Mouse (Mus musculus) hindbrain, postnatal 0 days (tissue): Measurements from ENCODE around the gene Pdxp. TPM values are rescaled to one million over a fixed set of nuclear protein-coding genes. Genes with fewer than 3 reads are reported as not detected.
"Not testable (repeated sequence)": the region's sequence is repeated elsewhere in the genome, so short reads cannot be mapped to it uniquely, and the experiment has no call there.

Source experiments
- ATAC-seq: fragments of 200-750 bp; cut with Nextera tagmentation; 2 replicates; pipeline ENCODE4 v1.8.0; 2017; ENCODE audit warnings: mild to moderate bottlenecking, moderate TSS enrichment, moderate library complexity
- DNase-seq: peaks from one replicate; pipeline ENCODE4 v3.0.0-alpha.2; 2015; ENCODE audit warnings: low spot score
- H3K27ac ChIP-seq: fragments of 300-500 bp; sonication (generic); 2 replicates; pipeline ENCODE4 v1.5.1; 2014; ENCODE audit warnings: mild to moderate bottlenecking
- H3K27me3 ChIP-seq: fragments of 300-500 bp; sonication (generic); 2 replicates; pipeline ENCODE4 v1.6.1; 2014; ENCODE audit warnings: low read length, mixed read lengths; ENCODE audit not compliant: insufficient read depth
- H3K36me3 ChIP-seq: fragments of 300-500 bp; sonication (generic); 2 replicates; pipeline ENCODE4 v1.6.1; 2014; ENCODE audit warnings: low read length, mixed read lengths; ENCODE audit not compliant: insufficient read depth
- H3K4me1 ChIP-seq: fragments of 300-500 bp; sonication (generic); 2 replicates; pipeline ENCODE4 v1.6.1; 2014; ENCODE audit warnings: antibody characterized with exemption, low read length, mixed read lengths; ENCODE audit not compliant: insufficient read depth
- H3K4me2 ChIP-seq: fragments of 300-500 bp; sonication (generic); 2 replicates; pipeline ENCODE4 v1.6.1; 2014; ENCODE audit warnings: low read depth, mild to moderate bottlenecking, low read length, moderate library complexity, mixed read lengths
- H3K4me3 ChIP-seq: fragments of 300-500 bp; sonication (generic); 2 replicates; pipeline ENCODE4 v1.5.1; 2014; ENCODE audit warnings: low read length
- H3K9ac ChIP-seq: fragments of 300-500 bp; sonication (generic); replicated peaks from 2 replicates; pipeline ENCODE4 v1.6.1; 2014; ENCODE audit warnings: mild to moderate bottlenecking, low read length, moderate library complexity, mixed read lengths
- H3K9me3 ChIP-seq: fragments of 300-500 bp; sonication (generic); 2 replicates; pipeline ENCODE4 v1.6.1; 2016; ENCODE audit warnings: low read length, mixed read lengths
- CTCF ChIP-seq: IDR thresholded peaks from 2 replicates; pipeline ENCODE4 v1.5.1; 2016; ENCODE audit warnings: antibody characterized with exemption, control low read depth, low read depth
- WGBS: fragments of 180-500 bp; shearing (Covaris S2); extraction: QIAGEN DNeasy Blood & Tissue Kit; methylation state at CpG from one replicate; pipeline ENCODE4 v1.1.7; 2014; 5-methylcytosine and 5-hydroxymethylcytosine counted together
- polyA plus RNA-seq: library from polyadenylated mRNA; unstranded; fragments of >200 nt; fragmentation: Nextera tagmentation; extraction: Ambion mirVana; gene quantifications from 2 replicates; pipeline ENCODE4 v1.2.1, GENCODE M21; 2015
- total RNA-seq: library from RNA; depleted of rRNA; stranded (reverse); fragments of >200 nt; gene quantifications from 2 replicates; pipeline ENCODE4 v1.2.3, GENCODE M21; 2014

The Pdxp gene
- total and polyA plus RNA-seq, 2 experiments from 2014 or later: 141 to 300 TPM

GRCm38 (mm10) chr15:78874989-78875388, 38.7 kb upstream of the Pdxp start:
- no peak overlapping the region for H3K4me3 ChIP-seq
- no peaks in the 10 kb centered on the region for H3K36me3 ChIP-seq
- no peaks in the 10 kb centered on the region for H3K9me3 ChIP-seq
- H3K27me3 ChIP-seq: no peaks in the 10 kb centered on the region
- ATAC-seq (no peak), DNase-seq (no peak)
- no peak for TF ChIP-seq CTCF
- H3K4me1 ChIP-seq: 0 out of 2 replicates have a peak, but pooled peaks cover 4% of the 10 kb centered on the region
- no peak overlapping the region for H3K4me2 ChIP-seq
- WGBS: 77% methylated on average over 8 of the region's 8 CpGs
- H3K9ac ChIP-seq: no peak overlapping the region
- peak overlapping the region; percentile 99; the same call in 1 of the 2 replicates for H3K27ac ChIP-seq

- 0 out of 2 replicates have a peak, but pooled peaks cover 4% of the 10 kb centered on the region for H3K4me1 ChIP-seq
- H3K27me3 ChIP-seq: no peaks in the 10 kb centered on the region
- no peaks in the 10 kb centered on the region for H3K9me3 ChIP-seq
- ATAC-seq (no peak), DNase-seq (no peak)
- 68% methylated on average over 5 of the region's 5 CpGs for WGBS
- peak overlapping the region; percentile 99 for H3K27ac ChIP-seq
- H3K9ac ChIP-seq: peak overlapping the region; percentile 13; the same call in 1 of the 2 replicates
- 0 out of 2 replicates have a peak overlapping the region, but pooled peaks have one; percentile 8 for H3K4me3 ChIP-seq
- H3K4me2 ChIP-seq: peak overlapping the region; percentile 89
- no peaks in the 10 kb centered on the region for H3K36me3 ChIP-seq
- no peak for TF ChIP-seq CTCF
These were observed 38.2 kb upstream of the Pdxp start for GRCm38 (mm10) chr15:78875537-78875936.

- no peaks in the 10 kb centered on the region for H3K9me3 ChIP-seq
- 2% methylated on average over 17 of the region's 17 CpGs for whole genome bisulfite sequencing
- 0 out of 2 replicates have a peak, but pooled peaks cover 3% of the 10 kb centered on the region for H3K36me3 ChIP-seq
- peak overlapping the region; percentile 92 for H3K9ac ChIP-seq
- H3K27me3 ChIP-seq: no peaks in the 10 kb centered on the region
- H3K27ac ChIP-seq: peak overlapping the region; percentile 99
- peak; percentile 86 for TF ChIP-seq CTCF
- 0 out of 2 replicates have a peak, but pooled peaks cover 4% of the 10 kb centered on the region for H3K4me1 ChIP-seq
- H3K4me3 ChIP-seq: peak overlapping the region; percentile 77
- peak overlapping the region; percentile 89 for H3K4me2 ChIP-seq
- peak; percentile 93 for DNase-seq
- peak; percentile 62 for ATAC-seq
These were observed 37.4 kb upstream of the Pdxp start for GRCm38 (mm10) chr15:78876258-78876696.

GRCm38 (mm10) chr15:78876991-78877809, 36.5 kb upstream of the Pdxp start, which contains the start of gene Gga1:
Gga1 (plus strand) TSS chr15:78877190.
- H3K4me1 ChIP-seq: 0 out of 2 replicates have a peak, but pooled peaks cover 4% of the 10 kb centered on the region

GRCm38 (mm10) chr15:78877810-78878390, 35.8 kb upstream of the Pdxp start:
- Histone ChIP-seq H3K36me3 (peaks cover 8% of the 10 kb centered on the region; the same call in 1 of the 2 replicates), H3K27me3 (no peaks in the 10 kb centered on the region), H3K27ac (peak overlapping the region; percentile 99), H3K4me2 (peak overlapping the region; percentile 89), H3K9ac (peak overlapping the region; percentile 92), H3K9me3 (no peaks in the 10 kb centered on the region), H3K4me3 (peak overlapping the region; percentile 77), H3K4me1 (0 out of 2 replicates have a peak, but pooled peaks cover 4% of the 10 kb centered on the region)
- no peak for TF ChIP-seq CTCF
- no peak for DNase-seq
- 0% methylated on average over 17 of the region's 17 CpGs for WGBS
- ATAC-seq: no peak; the same call in 1 of the 2 replicates

More at GRCm38 (mm10) chr15:78876991-78877809, 36.5 kb upstream of the Pdxp start, which contains the start of gene Gga1:
- Histone ChIP-seq H3K4me2 (peak within 1 kb of the TSS; percentile 89), H3K27ac (peak within 1 kb of the TSS; percentile 99), H3K4me3 (peak within 1 kb of the TSS; percentile 77), H3K9me3 (no peaks in the 10 kb centered on the region), H3K9ac (peak within 1 kb of the TSS; percentile 92), H3K36me3 (0 out of 2 replicates have a peak, but pooled peaks cover 3% of the 10 kb centered on the region), H3K27me3 (no peaks in the 10 kb centered on the region)
- 3% methylated on average over 57 of the region's 95 CpGs for WGBS
- ATAC-seq (peak; percentile 90), DNase-seq (peak; percentile 99)
- no peak for TF ChIP-seq CTCF

GRCm38 (mm10) chr15:78878792-78879516, 34.8 kb upstream of the Pdxp start:
- not testable (repeated sequence) for H3K27ac ChIP-seq, H3K4me2 ChIP-seq, H3K27me3 ChIP-seq, H3K9ac ChIP-seq, H3K4me1 ChIP-seq, H3K4me3 ChIP-seq, ATAC-seq, H3K9me3 ChIP-seq, DNase-seq
- H3K36me3 ChIP-seq: peaks cover 18% of the 10 kb centered on the region; the same call in 1 of the 2 replicates
- 78% methylated on average over 7 of the region's 7 CpGs for WGBS
